Mouse (Mus musculus) erythroblast, embryonic 14.5 days (primary cell): ENCODE data around the gene Add2.

Experiments
- GATA1 ChIP-seq: IDR thresholded peaks from 2 replicates; pipeline ENCODE4 v1.6.1; 2012; ENCODE audit warnings: low read length, inconsistent platforms, mixed read lengths
- TAL1 ChIP-seq: IDR thresholded peaks from 3 replicates; pipeline ENCODE4 v1.6.1; 2012; ENCODE audit warnings: low read length, inconsistent platforms, mixed read lengths

- TF ChIP-seq GATA1 (no peak), TAL1 (no peak)
Observed at GRCm38 (mm10) chr6:86154481-86154880, 126.0 kb downstream of the Add2 start.
